Mouse (Mus musculus): ENCODE results near the gene Ccdc183.

GRCm38 (mm10) chr2:25574579-25575431 lies 42.7 kb downstream of the Ccdc183 start, which contains the start of the genes Mamdc4 and Phpt1:
- TF ChIP-seq CTCF (IDR thresholded peaks at IDR 0.05; ENCODE audit: low read depth) (no peak), EP300 (IDR thresholded peaks at IDR 0.05; ENCODE audit: low read depth) (no peak)
